Mouse (Mus musculus) testis, postnatal 14 days (tissue): Measurements from ENCODE around the gene Ldb1.
A peak's percentile ranks its signal among the peaks of the same experiment; 100 is the strongest.

Source experiments
- DNase-seq: peaks from one replicate; pipeline ENCODE4 v3.0.0; 2021; ENCODE audit warnings: low spot score

Ldb1 gene

GRCm38 (mm10) chr19:46044993-46045695 is at the start of gene Ldb1:
Ldb1 (minus strand) TSS chr19:46045214.
- DNase-seq, result peak; percentile 87

GRCm38 (mm10) chr19:46094144-46094543 is 49.1 kb upstream of the Ldb1 start:
- DNase-seq, result no peak

- no peak for DNase-seq
These were observed 46.6 kb upstream of the Ldb1 start for GRCm38 (mm10) chr19:46091641-46092040.

- peak; percentile 78 for DNase-seq
These were observed 42.9 kb upstream of the Ldb1 start for GRCm38 (mm10) chr19:46087871-46088270.

GRCm38 (mm10) chr19:46086337-46086736 is 41.3 kb upstream of the Ldb1 start:
- DNase-seq, result no peak

GRCm38 (mm10) chr19:46085185-46085584 is 40.2 kb upstream of the Ldb1 start:
- DNase-seq, result no peak

GRCm38 (mm10) chr19:46078535-46078934 is 33.5 kb upstream of the Ldb1 start:
- no peak for DNase-seq

GRCm38 (mm10) chr19:46075616-46076607 is 30.9 kb upstream of the Ldb1 start, which contains the start of gene Nolc1:
Nolc1 (plus strand) TSS chr19:46075863.
- DNase-seq, result peak; percentile 98

GRCm38 (mm10) chr19:46074266-46074665 is 29.3 kb upstream of the Ldb1 start:
- no peak for DNase-seq

GRCm38 (mm10) chr19:46073285-46073684 is 28.3 kb upstream of the Ldb1 start:
- no peak for DNase-seq

- DNase-seq, result no peak
These were observed 23.0 kb upstream of the Ldb1 start for GRCm38 (mm10) chr19:46068054-46068453.

- DNase-seq, result no peak
These were observed 15.8 kb upstream of the Ldb1 start for GRCm38 (mm10) chr19:46060845-46061244.

GRCm38 (mm10) chr19:46058466-46058865 is 13.5 kb upstream of the Ldb1 start:
- no peak for DNase-seq

GRCm38 (mm10) chr19:46056947-46057607 is 12.1 kb upstream of the Ldb1 start:
- peak; percentile 88 for DNase-seq

GRCm38 (mm10) chr19:46056388-46056946 is 11.5 kb upstream of the Ldb1 start:
- peak; percentile 96 for DNase-seq

- no peak for DNase-seq
These were observed 10.9 kb upstream of the Ldb1 start for GRCm38 (mm10) chr19:46055752-46056387.

- no peak for DNase-seq
These were observed 5.4 kb upstream of the Ldb1 start for GRCm38 (mm10) chr19:46050462-46050861.

GRCm38 (mm10) chr19:46049129-46049528 is 4.1 kb upstream of the Ldb1 start:
- DNase-seq, result no peak

GRCm38 (mm10) chr19:46047426-46047825 is 2.4 kb upstream of the Ldb1 start:
- no peak for DNase-seq

GRCm38 (mm10) chr19:46046621-46047025 is 1.6 kb upstream of the Ldb1 start:
- no peak for DNase-seq

GRCm38 (mm10) chr19:46045696-46046311 is 790 bp upstream of the Ldb1 start:
- peak; percentile 69 for DNase-seq
